Mouse (Mus musculus): ENCODE measurements at regions not wholly inside any gene's neighbourhood (a gene's known extent, or its start where the extent isn't known, plus 50 kb on each side); places are given as distances from the start of the nearest gene placed in this dataset.

DNA sequence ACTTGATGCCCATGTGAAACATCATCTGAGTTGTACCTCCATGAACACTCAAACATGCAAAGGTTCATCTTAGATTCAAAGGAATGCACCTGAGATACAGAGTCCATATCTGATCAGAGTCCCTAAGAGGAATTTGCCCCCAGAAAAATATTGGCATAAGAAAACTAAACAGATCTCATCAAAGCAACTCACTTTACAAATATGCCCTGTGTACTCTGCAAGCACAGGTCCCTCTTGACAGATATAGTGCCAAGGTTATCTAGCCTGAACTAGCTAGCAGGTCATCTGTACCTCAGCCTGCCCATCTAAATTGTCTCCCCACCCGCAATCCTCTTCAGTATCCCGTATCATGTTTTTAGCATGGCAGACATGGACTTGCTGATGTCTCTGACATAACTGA lies 64.0 kb upstream of the Gm9747 start:
- Histone ChIP-seq H3K79me2 (replicated peaks; ENCODE audit: control insufficient read depth, extremely low read depth, insufficient read depth, poor library complexity, severe bottlenecking) (no peaks in the 10 kb centered on the region), H3K4me3 (replicated peaks in 1 of 3; ENCODE audit: low read depth in 2 of 3, low read length in 2 of 3, poor library complexity in 1 of 3) (no peak overlapping the region), H3K4me1 (ENCODE audit: control insufficient read depth in 1 of 2, insufficient read depth in 2 of 2) (no peaks in the 10 kb centered on the region), H3K27me3 (replicated peaks) (no peaks in the 10 kb centered on the region), H3K4me2 (ENCODE audit: insufficient read depth, low read depth, poor library complexity, severe bottlenecking) (no peak overlapping the region), H3K27ac (ENCODE audit: insufficient read depth, low read depth) (no peak overlapping the region), H3K36me3 (replicated peaks in 1 of 2; ENCODE audit: control insufficient read depth in 1 of 2, insufficient read depth in 1 of 2, low read length in 1 of 2) (no peaks in the 10 kb centered on the region), H3K9me3 (replicated peaks; ENCODE audit: low read length) (no peaks in the 10 kb centered on the region), H3K9ac (ENCODE audit: insufficient read depth, low read depth) (no peak overlapping the region)
- TF ChIP-seq MYC (IDR thresholded peaks at IDR 0.05; ENCODE audit: low read depth, low read length) (no peak), TBP (conservative IDR thresholded peaks at IDR 0.05; ENCODE audit: low read depth, low read length) (no peak), KAT2A (IDR thresholded peaks at IDR 0.05; ENCODE audit: insufficient replicate concordance, low read length) (no peak), ZMIZ1 (IDR thresholded peaks at IDR 0.05; ENCODE audit: low read depth, low read length) (no peak), GABPA (IDR thresholded peaks at IDR 0.05; ENCODE audit: insufficient replicate concordance, low read depth, low read length) (no peak), ZNF384 (IDR thresholded peaks at IDR 0.05; ENCODE audit: low read depth, low read length) (no peak), NELFE (IDR thresholded peaks at IDR 0.05; ENCODE audit: low read depth, low read length) (no peak), CHD2 (IDR thresholded peaks at IDR 0.05; ENCODE audit: low read length) (no peak), MXI1 (IDR thresholded peaks at IDR 0.05; ENCODE audit: low read depth, low read length) (no peak), BHLHE40 (IDR thresholded peaks at IDR 0.05; ENCODE audit: low read depth, low read length) (no peak), JUN (IDR thresholded peaks at IDR 0.05; ENCODE audit: insufficient read depth, low read depth, low read length) (no peak), ZC3H11A (IDR thresholded peaks at IDR 0.05; ENCODE audit: low read depth, low read length) (no peak), USF2 (conservative IDR thresholded peaks at IDR 0.05; ENCODE audit: low read depth, low read length) (no peak)
- in situ Hi-C loops (cut with MboI; ENCODE audit: low pct_ligation_motif_present, low pct_unique_long_range_greater_than_20kb, low sequenced_read_pairs) = no loop called here
- dilution Hi-C loops (cut with MboI; ENCODE audit: extremely low pct_ligation_motif_present, extremely low pct_unique_long_range_greater_than_20kb, low sequenced_read_pairs) = no loop called here
- no peak for DNase-seq (ENCODE audit: extremely low read depth)

DNA sequence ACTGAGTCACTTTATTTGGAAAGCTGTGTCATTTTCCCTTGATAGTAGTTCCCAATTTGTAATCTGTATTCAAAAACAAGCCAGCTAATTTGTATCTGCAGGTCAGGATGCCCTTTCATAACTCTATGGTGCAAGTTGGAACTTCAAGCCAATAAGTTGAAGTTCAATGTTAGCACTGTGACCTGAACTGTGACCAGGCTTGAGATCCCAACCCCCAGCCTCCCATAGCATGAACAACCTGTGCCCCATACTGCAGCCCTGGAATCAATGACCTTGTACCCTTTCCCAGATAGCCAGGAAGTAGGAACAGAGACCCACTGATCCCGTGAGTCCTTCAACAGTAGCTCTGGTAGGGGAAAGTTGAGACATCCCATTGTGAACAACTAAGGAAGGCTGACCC lies 52.5 kb upstream of the Gm9747 start:
- no peak for TF ChIP-seq TBP (conservative IDR thresholded peaks at IDR 0.05; ENCODE audit: low read depth, low read length)
- H3K27ac ChIP-seq (ENCODE audit: insufficient read depth, low read depth) = no peak overlapping the region
- H3K27me3 ChIP-seq (replicated peaks) = no peaks in the 10 kb centered on the region
- DNase-seq (ENCODE audit: extremely low read depth) = no peak
- H3K4me2 ChIP-seq (ENCODE audit: insufficient read depth, low read depth, poor library complexity, severe bottlenecking) = no peak overlapping the region
- dilution Hi-C loops (cut with MboI; ENCODE audit: extremely low pct_ligation_motif_present, extremely low pct_unique_long_range_greater_than_20kb, low sequenced_read_pairs) (no loop called here), in situ Hi-C loops (cut with MboI; ENCODE audit: low pct_ligation_motif_present, low pct_unique_long_range_greater_than_20kb, low sequenced_read_pairs) (no loop called here)
- no peak overlapping the region for H3K4me3 ChIP-seq (replicated peaks in 1 of 3; ENCODE audit: low read depth in 2 of 3, low read length in 2 of 3, poor library complexity in 1 of 3)
- H3K79me2 ChIP-seq (replicated peaks; ENCODE audit: control insufficient read depth, extremely low read depth, insufficient read depth, poor library complexity, severe bottlenecking) = no peaks in the 10 kb centered on the region
- H3K36me3 ChIP-seq (replicated peaks in 1 of 2; ENCODE audit: control insufficient read depth in 1 of 2, insufficient read depth in 1 of 2, low read length in 1 of 2) = no peaks in the 10 kb centered on the region
- H3K9me3 ChIP-seq (replicated peaks; ENCODE audit: low read length) = no peaks in the 10 kb centered on the region
- no peak overlapping the region for H3K9ac ChIP-seq (ENCODE audit: insufficient read depth, low read depth)
- no peaks in the 10 kb centered on the region for H3K4me1 ChIP-seq (ENCODE audit: control insufficient read depth in 1 of 2, insufficient read depth in 2 of 2)

All from CH12.LX (cell line).